Mouse (Mus musculus) heart, adult 2 months (tissue): ENCODE data around the gene Prrc2c.

ENCODE experiments used
- CTCF ChIP-seq: fragments of 200-600 bp; IDR thresholded peaks from 2 replicates; pipeline ENCODE4 v1.8.1; 2022; ENCODE audit warnings: antibody characterized with exemption, mild to moderate bottlenecking, moderate library complexity
- POLR2A ChIP-seq: fragments of 200-500 bp; IDR thresholded peaks from 2 replicates; pipeline ENCODE4 v1.6.1; 2011; ENCODE audit warnings: mild to moderate bottlenecking, low read depth, low read length, control low read depth; ENCODE audit not compliant: insufficient read depth

- no peak for TF ChIP-seq POLR2A
- TF ChIP-seq CTCF: no peak
These were observed 101.8 kb downstream of the Prrc2c start for GRCm38 (mm10) chr1:162638535-162638934.
